Mouse (Mus musculus) liver, adult 2 months (tissue): ENCODE results near the gene Arih1.

Experiments used
- CTCF ChIP-seq: fragments of 200-500 bp; IDR thresholded peaks from 2 replicates; pipeline ENCODE4 v1.5.1; 2011; ENCODE audit warnings: low read depth, low read length, control low read depth
- POLR2A ChIP-seq: fragments of 200-500 bp; IDR thresholded peaks from 2 replicates; pipeline ENCODE4 v1.6.1; 2011; ENCODE audit warnings: low read length, control low read depth; ENCODE audit not compliant: insufficient read depth; ENCODE audit errors: extremely low read depth

GRCm38 (mm10) chr9:59527580-59527979 is 41.2 kb upstream of the Arih1 start:
- TF ChIP-seq CTCF (peak; percentile 64), POLR2A (no peak)
